Mouse (Mus musculus) intestine, postnatal 0 days (tissue): Measurements from ENCODE around the gene Foxl1. TPM values are rescaled to one million over a fixed set of nuclear protein-coding genes. Genes with fewer than 3 reads are reported as not detected.

ENCODE experiments used
- ATAC-seq: fragments of 200-750 bp; cut with Nextera tagmentation; 2 replicates; pipeline ENCODE4 v1.8.0; 2017; ENCODE audit warnings: mild to moderate bottlenecking, moderate TSS enrichment, moderate library complexity
- H3K27ac ChIP-seq: fragments of 300-500 bp; sonication (generic); 2 replicates; pipeline ENCODE4 v1.5.1; 2014; ENCODE audit warnings: mild to moderate bottlenecking, low read depth, low read length, moderate library complexity
- H3K27me3 ChIP-seq: fragments of 300-500 bp; sonication (generic); replicated peaks from 2 replicates; pipeline ENCODE4 v1.6.1; 2014; ENCODE audit warnings: low read length, mixed read lengths; ENCODE audit not compliant: control insufficient read depth, insufficient read depth
- H3K36me3 ChIP-seq: fragments of 300-500 bp; sonication (generic); 2 replicates; pipeline ENCODE4 v1.6.1; 2014; ENCODE audit warnings: mild to moderate bottlenecking, moderate library complexity; ENCODE audit not compliant: control insufficient read depth, insufficient read depth
- H3K4me1 ChIP-seq: fragments of 300-500 bp; sonication (generic); replicated peaks from 2 replicates; pipeline ENCODE4 v1.6.1; 2014; ENCODE audit warnings: antibody characterized with exemption, low read length, mixed read lengths; ENCODE audit not compliant: control insufficient read depth, insufficient read depth
- H3K4me2 ChIP-seq: fragments of 300-500 bp; sonication (generic); replicated peaks from 2 replicates; pipeline ENCODE4 v1.6.1; 2014; ENCODE audit warnings: low read depth, mild to moderate bottlenecking, moderate library complexity
- H3K4me3 ChIP-seq: fragments of 300-500 bp; sonication (generic); 2 replicates; pipeline ENCODE4 v1.5.1; 2014; ENCODE audit warnings: low read depth, low read length
- H3K9ac ChIP-seq: fragments of 300-500 bp; sonication (generic); 2 replicates; pipeline ENCODE4 v1.6.1; 2014; ENCODE audit warnings: mild to moderate bottlenecking, low read depth, low read length
- H3K9me3 ChIP-seq: fragments of 300-500 bp; sonication (generic); 2 replicates; pipeline ENCODE4 v1.6.1; 2016; ENCODE audit warnings: mixed run types; ENCODE audit not compliant: control insufficient read depth
- CTCF ChIP-seq: sonication (generic); IDR thresholded peaks from 2 replicates; pipeline ENCODE4 v1.5.1; 2016; ENCODE audit warnings: low read depth, mild to moderate bottlenecking, control low read depth, antibody characterized with exemption, moderate library complexity
- WGBS: fragments of 180-500 bp; shearing (Covaris S2); extraction: QIAGEN DNeasy Blood & Tissue Kit; methylation state at CpG from one replicate; pipeline ENCODE4 v1.1.7; 2014; 5-methylcytosine and 5-hydroxymethylcytosine counted together
- polyA plus RNA-seq: library from polyadenylated mRNA; unstranded; fragments of >200 nt; fragmentation: Nextera tagmentation; extraction: Ambion mirVana; gene quantifications from 2 replicates; pipeline ENCODE4 v1.2.1, GENCODE M21; 2015

Foxl1 gene
- polyA plus RNA-seq, 1 experiment from 2014 or later = 2.8 TPM

DNA sequence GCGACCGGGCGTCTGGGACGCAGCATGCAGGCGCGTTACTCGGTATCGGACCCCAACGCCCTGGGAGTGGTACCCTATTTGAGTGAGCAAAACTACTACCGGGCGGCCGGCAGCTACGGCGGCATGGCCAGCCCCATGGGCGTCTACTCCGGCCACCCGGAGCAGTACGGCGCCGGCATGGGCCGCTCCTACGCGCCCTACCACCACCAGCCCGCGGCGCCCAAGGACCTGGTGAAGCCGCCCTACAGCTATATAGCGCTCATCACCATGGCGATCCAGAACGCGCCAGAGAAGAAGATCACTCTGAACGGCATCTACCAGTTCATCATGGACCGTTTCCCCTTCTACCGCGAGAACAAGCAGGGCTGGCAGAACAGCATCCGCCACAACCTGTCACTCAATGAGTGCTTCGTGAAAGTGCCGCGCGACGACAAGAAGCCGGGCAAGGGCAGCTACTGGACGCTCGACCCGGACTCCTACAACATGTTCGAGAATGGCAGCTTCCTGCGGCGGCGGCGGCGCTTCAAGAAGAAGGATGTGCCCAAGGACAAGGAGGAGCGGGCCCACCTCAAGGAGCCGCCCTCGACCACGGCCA is 11.1 kb upstream of the Foxl1 start:
- WGBS = under 1% methylated on average over 53 of the region's 55 CpGs
- no peaks in the 10 kb centered on the region for H3K9me3 ChIP-seq
- ATAC-seq = no peak
- H3K4me1 ChIP-seq = no peaks in the 10 kb centered on the region
- H3K36me3 ChIP-seq = no peaks in the 10 kb centered on the region
- no peak for TF ChIP-seq CTCF
- H3K9ac ChIP-seq = no peak overlapping the region
- H3K4me2 ChIP-seq = peak overlapping the region; percentile 91
- peaks cover 88% of the 10 kb centered on the region for H3K27me3 ChIP-seq
- no peak overlapping the region for H3K27ac ChIP-seq
- peak overlapping the region; percentile 50 for H3K4me3 ChIP-seq

DNA sequence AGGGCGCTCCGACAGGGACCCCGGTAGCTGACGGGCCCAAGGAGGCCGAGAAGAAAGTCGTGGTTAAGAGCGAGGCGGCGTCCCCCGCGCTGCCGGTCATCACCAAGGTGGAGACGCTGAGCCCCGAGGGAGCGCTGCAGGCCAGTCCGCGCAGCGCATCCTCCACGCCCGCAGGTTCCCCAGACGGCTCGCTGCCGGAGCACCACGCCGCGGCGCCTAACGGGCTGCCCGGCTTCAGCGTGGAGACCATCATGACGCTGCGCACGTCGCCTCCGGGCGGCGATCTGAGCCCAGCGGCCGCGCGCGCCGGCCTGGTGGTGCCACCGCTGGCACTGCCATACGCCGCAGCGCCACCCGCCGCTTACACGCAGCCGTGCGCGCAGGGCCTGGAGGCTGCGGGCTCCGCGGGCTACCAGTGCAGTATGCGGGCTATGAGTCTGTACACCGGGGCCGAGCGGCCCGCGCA is 10.5 kb upstream of the Foxl1 start:
- no peak overlapping the region for H3K27ac ChIP-seq
- H3K4me3 ChIP-seq = peak overlapping the region; percentile 50
- peaks cover 93% of the 10 kb centered on the region for H3K27me3 ChIP-seq
- no peaks in the 10 kb centered on the region for H3K9me3 ChIP-seq
- peak overlapping the region; percentile 91 for H3K4me2 ChIP-seq
- ATAC-seq = no peak
- TF ChIP-seq CTCF = no peak
- H3K9ac ChIP-seq = no peak overlapping the region
- no peaks in the 10 kb centered on the region for H3K4me1 ChIP-seq
- H3K36me3 ChIP-seq = no peaks in the 10 kb centered on the region
- WGBS = 2% methylated on average over 53 of the region's 62 CpGs

DNA sequence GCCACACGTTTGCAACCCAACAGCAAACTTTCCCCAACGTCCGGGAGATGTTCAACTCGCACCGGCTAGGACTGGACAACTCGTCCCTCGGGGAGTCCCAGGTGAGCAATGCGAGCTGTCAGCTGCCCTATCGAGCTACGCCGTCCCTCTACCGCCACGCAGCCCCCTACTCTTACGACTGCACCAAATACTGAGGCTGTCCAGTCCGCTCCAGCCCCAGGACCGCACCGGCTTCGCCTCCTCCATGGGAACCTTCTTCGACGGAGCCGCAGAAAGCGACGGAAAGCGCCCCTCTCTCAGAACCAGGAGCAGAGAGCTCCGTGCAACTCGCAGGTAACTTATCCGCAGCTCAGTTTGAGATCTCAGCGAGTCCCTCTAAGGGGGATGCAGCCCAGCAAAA is 9.8 kb upstream of the Foxl1 start:
- Histone ChIP-seq H3K9ac (no peak overlapping the region), H3K36me3 (no peaks in the 10 kb centered on the region), H3K4me3 (peak overlapping the region; percentile 50), H3K4me2 (peak overlapping the region; percentile 91), H3K9me3 (no peaks in the 10 kb centered on the region), H3K27me3 (peaks cover 97% of the 10 kb centered on the region), H3K27ac (no peak overlapping the region), H3K4me1 (no peaks in the 10 kb centered on the region)
- ATAC-seq = no peak
- no peak for TF ChIP-seq CTCF
- 2% methylated on average over 28 of the region's 28 CpGs for WGBS

DNA sequence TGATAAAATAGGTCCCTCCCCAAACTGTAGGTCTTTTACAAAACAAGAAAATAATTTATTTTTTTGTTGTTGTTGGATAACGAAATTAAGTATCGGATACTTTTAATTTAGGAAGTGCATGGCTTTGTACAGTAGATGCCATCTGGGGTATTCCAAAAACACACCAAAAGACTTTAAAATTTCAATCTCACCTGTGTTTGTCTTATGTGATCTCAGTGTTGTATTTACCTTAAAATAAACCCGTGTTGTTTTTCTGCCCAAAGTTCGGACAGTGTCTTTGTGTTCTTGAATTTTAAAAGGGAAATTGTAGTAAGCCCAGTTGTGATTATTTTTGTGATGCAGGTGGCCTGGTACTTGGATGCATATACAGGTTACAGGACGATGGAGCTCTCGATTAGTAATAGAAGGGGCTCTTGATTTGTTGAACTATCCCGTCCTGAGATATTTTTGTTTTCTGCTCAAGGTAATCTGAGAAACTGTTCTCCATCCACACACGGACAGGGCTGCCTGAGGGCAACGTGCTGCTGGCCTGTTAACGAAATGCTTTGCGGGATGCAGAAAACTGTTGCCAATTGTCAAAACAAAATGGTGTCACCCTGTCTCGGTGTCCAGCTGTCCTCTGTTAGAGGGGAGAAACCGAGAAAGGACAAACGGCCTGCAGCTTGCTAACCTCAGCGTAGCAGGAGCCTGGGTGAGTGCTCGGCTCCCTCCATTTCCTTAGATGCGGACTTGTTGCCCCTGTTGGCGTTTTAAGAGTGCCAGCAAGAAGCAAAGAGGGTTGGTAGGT is 8.9 kb upstream of the Foxl1 start:
- H3K9ac ChIP-seq = no peak overlapping the region

DNA sequence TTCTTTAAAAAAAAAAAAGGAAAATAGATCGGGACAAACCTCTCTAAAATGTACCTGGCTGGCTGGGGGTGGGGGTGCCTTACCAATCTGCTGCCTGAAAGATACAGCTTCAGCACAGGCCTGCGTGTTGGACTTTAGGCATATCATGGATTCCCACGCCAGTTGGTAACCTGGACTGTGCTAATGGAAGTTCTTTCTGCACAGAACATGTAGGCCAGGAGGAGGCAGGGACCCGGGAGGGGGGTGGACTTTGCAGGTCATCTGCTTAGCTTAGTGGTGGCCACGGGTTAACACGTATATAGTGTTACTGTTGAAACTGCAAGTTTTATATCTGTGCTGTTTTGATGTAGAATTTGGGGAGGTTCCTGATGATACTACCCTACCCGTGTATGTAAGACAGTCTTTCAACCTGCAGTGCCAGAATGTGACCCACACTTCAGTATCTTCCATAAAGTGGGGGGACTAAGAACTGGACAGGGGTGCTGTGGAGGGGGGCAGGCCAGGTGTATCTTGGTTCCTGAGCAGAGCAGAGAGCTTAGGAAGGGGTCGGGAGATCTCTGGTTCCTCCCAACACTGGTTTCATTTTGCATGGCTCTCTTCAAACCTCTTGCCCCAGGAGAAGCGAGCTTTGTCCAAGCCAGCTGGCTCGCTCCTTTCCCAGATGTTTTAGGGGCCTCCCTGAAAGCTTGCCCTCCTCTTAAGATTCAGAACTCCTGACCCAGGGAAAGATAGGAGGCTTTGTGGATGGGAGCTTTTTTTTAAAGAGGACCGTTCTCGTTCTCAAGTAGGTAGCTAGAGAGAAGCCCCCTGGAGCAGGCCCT is 7.9 kb upstream of the Foxl1 start:
- Histone ChIP-seq H3K27me3 (peaks cover 98% of the 10 kb centered on the region), H3K27ac (no peak overlapping the region), H3K36me3 (no peaks in the 10 kb centered on the region), H3K4me3 (no peak overlapping the region), H3K4me2 (no peak overlapping the region), H3K4me1 (no peaks in the 10 kb centered on the region), H3K9me3 (no peaks in the 10 kb centered on the region), H3K9ac (no peak overlapping the region)
- no peak for TF ChIP-seq CTCF
- 35% methylated on average over 12 of the region's 12 CpGs for WGBS
- ATAC-seq = no peak

More for the DNA sequence above, 8.9 kb upstream of the Foxl1 start:
- Histone ChIP-seq H3K27me3 (peaks cover 99% of the 10 kb centered on the region), H3K36me3 (no peaks in the 10 kb centered on the region), H3K9me3 (no peaks in the 10 kb centered on the region), H3K4me3 (no peak overlapping the region), H3K27ac (no peak overlapping the region), H3K4me1 (no peaks in the 10 kb centered on the region), H3K4me2 (no peak overlapping the region)
- no peak for TF ChIP-seq CTCF
- no peak for ATAC-seq
- WGBS = 11% methylated on average over 18 of the region's 18 CpGs
